Mouse (Mus musculus): ENCODE results near the gene Derl2. TPM values are rescaled to one million over a fixed set of nuclear protein-coding genes. Genes with fewer than 3 reads are reported as not detected.

The Derl2 gene
- total RNA-seq, 2 experiments from 2014 or later = 23.1 to 23.5 TPM

Other genes with a start within 250 kb of the Derl2 start
- gene Scimp, start 207.3 kb downstream of the Derl2 start, total RNA-seq (2021) = not detected
- gene Rabep1, start 175.1 kb downstream of the Derl2 start, total RNA-seq (2021) = 100 to 1,000 TPM; 113 to 115 TPM
- gene Nup88, start 49.9 kb downstream of the Derl2 start, total RNA-seq (2021) = 10 to 100 TPM; 59.3 to 63.9 TPM
- 10 to 100 TPM; 39.2 to 45.9 TPM for gene Rpain, start 49.6 kb downstream of the Derl2 start, total RNA-seq (2021)
- 100 to 1,000 TPM; 108 to 114 TPM for gene C1qbp, start 36.8 kb downstream of the Derl2 start, total RNA-seq (2021)
- 10 to 100 TPM; 18.8 to 21.9 TPM for gene Dhx33, start 15.4 kb downstream of the Derl2 start, total RNA-seq (2021)
- 10 to 100 TPM; 10.3 to 12.3 TPM for gene Mis12, start 230 bp downstream of the Derl2 start, total RNA-seq (2021)
- 100 to 1,000 TPM; 166 to 173 TPM for gene 6330403K07Rik, start 13.7 kb upstream of the Derl2 start, total RNA-seq (2021)
- gene Nlrp1a, start 124.9 kb upstream of the Derl2 start, total RNA-seq (2021) = under 1 TPM; 0.54 to 0.71 TPM
- under 1 TPM; 0.10 to 0.11 TPM for gene Nlrp1b, start 210.9 kb upstream of the Derl2 start, total RNA-seq (2021)